Mouse (Mus musculus) CH12.LX (cell line): ENCODE results near the gene Smg5.

Source experiments
- CTCF ChIP-seq, 2 experiments: IDR thresholded peaks in 1 of 2; conservative IDR thresholded peaks in 1 of 2; 2 replicates each; pipeline ENCODE4 v1.5.1; 2011 to 2012; ENCODE audit warnings: low read depth in 2 of 2, low read length in 2 of 2, improper control_type of control experiment in 1 of 2, inconsistent platforms in 1 of 2, mild to moderate bottlenecking in 1 of 2, moderate library complexity in 1 of 2
- KAT2A ChIP-seq: IDR thresholded peaks from 2 replicates; pipeline ENCODE4 v1.6.1; 2012; ENCODE audit warnings: low read length, improper control_type of control experiment, inconsistent platforms; ENCODE audit not compliant: insufficient replicate concordance
- MAFK ChIP-seq: IDR thresholded peaks from 2 replicates; pipeline ENCODE4 v1.6.1; 2011; ENCODE audit warnings: low read length, improper control_type of control experiment; ENCODE audit not compliant: insufficient replicate concordance
- MEF2A ChIP-seq: IDR thresholded peaks from 2 replicates; pipeline ENCODE4 v1.6.1; 2014; ENCODE audit warnings: low read depth, mild to moderate bottlenecking, inconsistent platforms, low read length, improper control_type of control experiment, borderline replicate concordance
- POLR2A ChIP-seq: IDR thresholded peaks from 2 replicates; pipeline ENCODE4 v1.6.1; 2011; ENCODE audit warnings: low read depth, mild to moderate bottlenecking, improper control_type of control experiment, low read length
- RAD21 ChIP-seq: IDR thresholded peaks from 2 replicates; pipeline ENCODE4 v1.6.1; 2011; ENCODE audit warnings: low read depth, mild to moderate bottlenecking, low read length, improper control_type of control experiment, moderate library complexity
- TBP ChIP-seq: conservative IDR thresholded peaks from 2 replicates; pipeline ENCODE4 v1.6.1; 2011; ENCODE audit warnings: low read depth, low read length, improper control_type of control experiment
- TCF12 ChIP-seq: IDR thresholded peaks from 2 replicates; pipeline ENCODE4 v1.6.1; 2014; ENCODE audit warnings: low read depth, mild to moderate bottlenecking, inconsistent platforms, low read length, improper control_type of control experiment
- UBTF ChIP-seq: IDR thresholded peaks from 2 replicates; pipeline ENCODE4 v1.6.1; 2012; ENCODE audit warnings: low read depth, mild to moderate bottlenecking, inconsistent platforms, low read length, improper control_type of control experiment, moderate library complexity
- USF1 ChIP-seq: IDR thresholded peaks from 2 replicates; pipeline ENCODE4 v1.6.1; 2014; ENCODE audit warnings: low read depth, mild to moderate bottlenecking, inconsistent platforms, low read length, improper control_type of control experiment
- ZKSCAN1 ChIP-seq: IDR thresholded peaks from 2 replicates; pipeline ENCODE4 v1.6.1; 2012; ENCODE audit warnings: low read depth, inconsistent platforms, low read length, improper control_type of control experiment, borderline replicate concordance
- ZMIZ1 ChIP-seq: IDR thresholded peaks from 2 replicates; pipeline ENCODE4 v1.6.1; 2012; ENCODE audit warnings: low read depth, mild to moderate bottlenecking, inconsistent platforms, low read length, improper control_type of control experiment
- ZNF384 ChIP-seq: IDR thresholded peaks from 2 replicates; pipeline ENCODE4 v1.6.1; 2012; ENCODE audit warnings: low read depth, low read length, improper control_type of control experiment, inconsistent platforms

DNA sequence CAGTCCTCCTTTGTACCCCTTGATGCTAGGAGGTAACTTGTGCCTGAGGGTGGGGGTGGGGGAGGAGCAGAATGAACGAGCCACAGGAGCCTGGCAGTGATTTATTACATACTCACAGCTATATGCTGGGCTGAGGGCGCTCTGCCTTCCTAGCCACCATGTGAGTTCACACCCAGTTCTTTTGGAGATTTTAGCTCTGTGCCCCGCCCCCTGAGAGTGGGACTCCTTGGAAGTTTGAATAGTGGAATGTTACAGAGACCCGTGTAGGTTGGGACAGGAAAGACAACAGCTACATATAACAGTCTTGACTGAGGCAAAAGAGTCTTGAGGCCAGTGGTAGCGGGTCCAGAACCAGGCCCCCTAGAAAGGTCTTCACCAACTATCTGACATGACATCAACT is 7.1 kb upstream of the Smg5 start:
- TF ChIP-seq TCF12, result no peak
- no peak for TF ChIP-seq RAD21
- no peak for TF ChIP-seq ZMIZ1
- no peak for TF ChIP-seq ZKSCAN1
- no peak for TF ChIP-seq CTCF (conservative IDR thresholded peaks at IDR 0.05 in 1 of 2, IDR thresholded peaks at IDR 0.05 in 1 of 2; ENCODE audit: low read depth in 2 of 2, low read length in 2 of 2)
- no peak for TF ChIP-seq UBTF
- TF ChIP-seq USF1, result no peak
- TF ChIP-seq ZNF384, result no peak
- no peak for TF ChIP-seq KAT2A
- no peak for TF ChIP-seq POLR2A
- no peak for TF ChIP-seq MEF2A
- TF ChIP-seq TBP, result no peak
- TF ChIP-seq MAFK, result no peak
